ENCODE assay signal across 19 mouse cellular contexts in genomic region chr2:74404493-74404892, GRCm38 (mm10).
DNase-seq lines count a peak whose midpoint lies in the region; ATAC-seq and TF ChIP-seq lines count a peak whose summit lies in the region.
"Had no signal": no experiment of that assay in that cellular context is flagged by ENCODE, and none has a peak within 500 bp of the region (broad histone marks: within the 10 kb centered on the region; RNA-seq: fewer than 3 reads in every experiment).

No protein-coding gene starts in this region.

- H3K9me3 ChIP-seq in forebrain, embryonic 14.5 days (replicated peaks; ENCODE audit: control insufficient read depth, low read length) = no peaks in the 10 kb centered on the region
- H3K9me3 ChIP-seq in forebrain, embryonic 12.5 days = no peaks in the 10 kb centered on the region
- H3K9me3 ChIP-seq in hindbrain, postnatal 0 days (ENCODE audit: low read length) = no peaks in the 10 kb centered on the region
- H3K9me3 ChIP-seq: limb, embryonic 15.5 days; midbrain, embryonic 10.5 days had no signal

- no peaks in the 10 kb centered on the region for H3K36me3 ChIP-seq in forebrain, embryonic 14.5 days (ENCODE audit: control insufficient read depth, insufficient read depth, low read length)
- H3K36me3 ChIP-seq in forebrain, embryonic 12.5 days (replicated peaks) = no peaks in the 10 kb centered on the region
- H3K36me3 ChIP-seq in hindbrain, postnatal 0 days (ENCODE audit: insufficient read depth, low read length) = no peaks in the 10 kb centered on the region
- H3K36me3 ChIP-seq: limb, embryonic 15.5 days; midbrain, embryonic 10.5 days had no signal

- H3K4me2 ChIP-seq in forebrain, embryonic 14.5 days (ENCODE audit: low read length) = no peak overlapping the region
- no peak overlapping the region for H3K4me2 ChIP-seq in forebrain, embryonic 12.5 days
- no peak overlapping the region for H3K4me2 ChIP-seq in hindbrain, postnatal 0 days (ENCODE audit: low read depth, low read length)
- H3K4me2 ChIP-seq: limb, embryonic 15.5 days had no signal

- 29% methylated on average over 3 of the region's 3 CpGs for WGBS in forebrain, embryonic 14.5 days
- WGBS in forebrain, embryonic 12.5 days = 54% methylated on average over 3 of the region's 3 CpGs
- 31% methylated on average over 3 of the region's 3 CpGs for WGBS in hindbrain, postnatal 0 days

- H3K4me3 ChIP-seq in forebrain, embryonic 14.5 days (ENCODE audit: low read depth, low read length) = no peak overlapping the region
- no peak overlapping the region for H3K4me3 ChIP-seq in forebrain, embryonic 12.5 days (replicated peaks)
- no peak overlapping the region for H3K4me3 ChIP-seq in hindbrain, postnatal 0 days (ENCODE audit: low read length)
- H3K4me3 ChIP-seq: erythroblast, embryonic 14.5 days; left cerebral cortex, adult 2 months; limb, embryonic 15.5 days; midbrain, embryonic 10.5 days; myocyte had no signal

- peaks cover 12% of the 10 kb centered on the region for H3K4me1 ChIP-seq in forebrain, embryonic 14.5 days (ENCODE audit: control insufficient read depth, insufficient read depth, low read length)
- peaks cover 17% of the 10 kb centered on the region for H3K4me1 ChIP-seq in forebrain, embryonic 12.5 days
- 0 out of 2 replicates have a peak, but pooled peaks cover 2% of the 10 kb centered on the region for H3K4me1 ChIP-seq in hindbrain, postnatal 0 days (ENCODE audit: insufficient read depth, low read length)

- intact Hi-C loops in left cerebral cortex, postnatal 14 days (cut with DNase I) = no loop called here
- intact Hi-C loops in left cerebral cortex, postnatal 10 days (cut with DNase I) = no loop called here

- H3K27me3 ChIP-seq in forebrain, embryonic 14.5 days (replicated peaks; ENCODE audit: control insufficient read depth, insufficient read depth, low read length) = no peaks in the 10 kb centered on the region
- H3K27me3 ChIP-seq in forebrain, embryonic 12.5 days = no peaks in the 10 kb centered on the region
- H3K27me3 ChIP-seq in hindbrain, postnatal 0 days (ENCODE audit: insufficient read depth, low read length) = no peaks in the 10 kb centered on the region
- H3K27me3 ChIP-seq: limb, embryonic 15.5 days had no signal

- ATAC-seq in forebrain, embryonic 14.5 days = peak; percentile 44; the same call in 1 of the 2 replicates
- no peak; the same call in 1 of the 2 replicates for ATAC-seq in forebrain, embryonic 12.5 days (ENCODE audit: low FRiP score)
- ATAC-seq in hindbrain, postnatal 0 days = no peak
- ATAC-seq: liver, postnatal 0 days had no signal

- TF ChIP-seq CTCF in hindbrain, postnatal 0 days (IDR thresholded peaks at IDR 0.05; ENCODE audit: low read depth) = no peak

- peak; percentile 85 for DNase-seq in forebrain, embryonic 14.5 days (ENCODE audit: low spot score)
- peak; percentile 20 to 22 for DNase-seq in left cerebral cortex, postnatal 14 days (ENCODE audit: low spot score in 2 of 2)
- no peak for DNase-seq in left cerebral cortex, postnatal 10 days (ENCODE audit: extremely low spot score in 1 of 2, low spot score in 2 of 2)
- DNase-seq in NIH3T3 (ENCODE audit: low read depth) = peak; percentile 12
- peak; percentile 57 for DNase-seq in hindbrain, postnatal 0 days (ENCODE audit: low spot score)
- no peak for DNase-seq in B cell, adult 2 months
- DNase-seq: adrenal gland, postnatal 36 days; cerebellum, adult 9-10 months; kidney, adult 18-20 months; kidney, postnatal 25 days; liver, postnatal 0 days; lung, postnatal 36 days; thymus, postnatal 4 days had no signal

- H3K27ac ChIP-seq in forebrain, embryonic 14.5 days (ENCODE audit: low read depth, low read length) = peak overlapping the region; percentile 27; the same call in 1 of the 2 replicates
- H3K27ac ChIP-seq in forebrain, embryonic 12.5 days = no peak overlapping the region; the same call in 1 of the 2 replicates
- H3K27ac ChIP-seq in hindbrain, postnatal 0 days = no peak overlapping the region
- H3K27ac ChIP-seq: left cerebral cortex, adult 2 months; limb, embryonic 15.5 days; midbrain, embryonic 10.5 days had no signal

- 0 out of 2 replicates have a peak overlapping the region, but pooled peaks have one; percentile 21 for H3K9ac ChIP-seq in forebrain, embryonic 14.5 days (ENCODE audit: low read length)
- H3K9ac ChIP-seq in forebrain, embryonic 12.5 days = no peak overlapping the region
- no peak overlapping the region for H3K9ac ChIP-seq in hindbrain, postnatal 0 days (replicated peaks; ENCODE audit: low read length)
- H3K9ac ChIP-seq: limb, embryonic 15.5 days; liver, postnatal 0 days had no signal

Comparison
In these comparisons a context has a peak if more than half of its experiments do, and no peak if none do; other contexts are left out.
1. DNase-seq: peak in forebrain, embryonic 14.5 days (single experiment), left cerebral cortex, postnatal 14 days (2 of 2), NIH3T3 (single experiment) and hindbrain, postnatal 0 days (single experiment); none in left cerebral cortex, postnatal 10 days (0 of 2) and B cell, adult 2 months (0 of 2).